Mouse (Mus musculus): ENCODE results near the gene Eif5a. TPM values are rescaled to one million over a fixed set of nuclear protein-coding genes. Genes with fewer than 3 reads are reported as not detected.
A peak's percentile ranks its signal among the peaks of the same experiment; 100 is the strongest.

Gene Eif5a
- polyA plus RNA-seq, 1 experiment from 2014 or later: 2,108 TPM

DNA sequence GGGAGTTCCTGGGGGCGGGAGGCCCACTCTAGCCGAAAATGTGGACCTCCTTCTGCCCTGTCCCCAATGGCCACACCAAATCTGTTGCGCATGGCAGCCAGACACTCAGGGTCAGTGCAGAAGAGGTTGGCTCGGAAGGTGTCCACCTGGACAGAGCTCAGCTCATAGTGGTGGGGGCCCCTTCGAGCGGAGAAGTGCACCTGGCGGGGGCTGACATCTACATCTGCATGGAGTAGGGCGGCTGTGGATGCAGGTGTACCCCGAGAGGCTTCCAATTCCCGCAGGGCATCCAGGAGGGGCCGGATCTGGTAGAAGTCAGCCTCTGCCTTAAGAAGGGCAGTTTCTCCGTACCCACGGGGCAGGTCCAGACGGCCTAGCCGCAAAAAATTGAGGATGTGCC lies 42.0 kb downstream of the Eif5a start:
- H3K4me1 ChIP-seq (ENCODE audit: control insufficient read depth, insufficient read depth, low read length): peaks cover 29% of the 10 kb centered on the region
- peak overlapping the region; percentile 28 for H3K9ac ChIP-seq (ENCODE audit: low read depth, low read length)
- H3K4me2 ChIP-seq (replicated peaks; ENCODE audit: low read depth, low read length): peak overlapping the region; percentile 81
- peak overlapping the region; percentile 40 for H3K4me3 ChIP-seq (ENCODE audit: low read length)
- WGBS: 48% methylated on average over 15 of the region's 15 CpGs
- no peak overlapping the region for H3K27ac ChIP-seq (ENCODE audit: low read depth, low read length)
- H3K36me3 ChIP-seq (ENCODE audit: control insufficient read depth, insufficient read depth, low read length): no peaks in the 10 kb centered on the region
- H3K9me3 ChIP-seq (ENCODE audit: control insufficient read depth, low read length): no peaks in the 10 kb centered on the region
- no peak for ATAC-seq (ENCODE audit: low FRiP score, low TSS enrichment)
- H3K27me3 ChIP-seq (ENCODE audit: control insufficient read depth, insufficient read depth, low read length): no peaks in the 10 kb centered on the region

- H3K4me1 ChIP-seq (ENCODE audit: control insufficient read depth, insufficient read depth, low read length): peaks cover 29% of the 10 kb centered on the region
- no peaks in the 10 kb centered on the region for H3K9me3 ChIP-seq (ENCODE audit: control insufficient read depth, low read length)
- WGBS: 79% methylated on average over 6 of the region's 6 CpGs
- H3K4me2 ChIP-seq (replicated peaks; ENCODE audit: low read depth, low read length): peak overlapping the region; percentile 81
- H3K9ac ChIP-seq (ENCODE audit: low read depth, low read length): no peak overlapping the region
- ATAC-seq (ENCODE audit: low FRiP score, low TSS enrichment): no peak
- no peaks in the 10 kb centered on the region for H3K27me3 ChIP-seq (ENCODE audit: control insufficient read depth, insufficient read depth, low read length)
- H3K27ac ChIP-seq (ENCODE audit: low read depth, low read length): no peak overlapping the region
- H3K4me3 ChIP-seq (ENCODE audit: low read length): no peak overlapping the region; the same call in 1 of the 2 replicates
- no peaks in the 10 kb centered on the region for H3K36me3 ChIP-seq (ENCODE audit: control insufficient read depth, insufficient read depth, low read length)
Measured at GRCm38 (mm10) chr11:69878952-69879351, 42.8 kb downstream of the Eif5a start.

- H3K27me3 ChIP-seq (ENCODE audit: control insufficient read depth, insufficient read depth, low read length): no peaks in the 10 kb centered on the region
- no peaks in the 10 kb centered on the region for H3K9me3 ChIP-seq (ENCODE audit: control insufficient read depth, low read length)
- ATAC-seq (ENCODE audit: low FRiP score, low TSS enrichment): no peak
- no peak overlapping the region for H3K4me3 ChIP-seq (ENCODE audit: low read length)
- H3K9ac ChIP-seq (ENCODE audit: low read depth, low read length): no peak overlapping the region
- no peak overlapping the region for H3K27ac ChIP-seq (ENCODE audit: low read depth, low read length)
- 85% methylated on average over 3 of the region's 3 CpGs for WGBS
- H3K4me2 ChIP-seq (replicated peaks; ENCODE audit: low read depth, low read length): no peak overlapping the region
- H3K36me3 ChIP-seq (ENCODE audit: control insufficient read depth, insufficient read depth, low read length): no peaks in the 10 kb centered on the region
- H3K4me1 ChIP-seq (ENCODE audit: control insufficient read depth, insufficient read depth, low read length): peaks cover 29% of the 10 kb centered on the region
Measured at GRCm38 (mm10) chr11:69878399-69878798, 43.4 kb downstream of the Eif5a start.

DNA sequence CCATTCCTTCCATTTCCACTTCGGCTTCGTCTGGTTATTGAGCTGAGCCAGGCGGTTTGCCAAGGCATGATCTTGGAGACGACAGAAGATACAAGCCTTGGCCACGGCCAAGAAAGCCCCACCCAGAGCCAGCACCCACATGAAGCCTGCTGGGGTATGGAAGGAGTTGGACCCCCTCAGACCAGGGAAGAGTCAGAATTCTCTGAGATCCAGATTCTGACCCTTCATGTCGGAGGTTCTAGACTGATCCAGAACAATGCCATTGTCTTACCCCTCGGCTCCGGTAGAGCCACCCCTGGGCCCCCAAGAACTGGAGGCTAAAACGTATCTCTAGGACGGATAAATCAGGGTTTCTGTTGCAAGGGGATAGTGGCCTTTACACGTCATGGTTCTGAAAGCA lies 43.9 kb downstream of the Eif5a start, which contains the start of gene Tmem95:
Gene Tmem95, minus strand, starts transcription at position 141 of the 400 bp plus-strand sequence.
- Histone ChIP-seq H3K36me3 (ENCODE audit: control insufficient read depth, insufficient read depth, low read length) (no peaks in the 10 kb centered on the region), H3K27me3 (ENCODE audit: control insufficient read depth, insufficient read depth, low read length) (no peaks in the 10 kb centered on the region), H3K9me3 (ENCODE audit: control insufficient read depth, low read length) (no peaks in the 10 kb centered on the region), H3K9ac (ENCODE audit: low read depth, low read length) (0 out of 2 replicates have a peak within 1 kb of the TSS, but pooled peaks have one; percentile 14), H3K4me1 (ENCODE audit: control insufficient read depth, insufficient read depth, low read length) (peaks cover 29% of the 10 kb centered on the region), H3K4me2 (replicated peaks; ENCODE audit: low read depth, low read length) (peak within 1 kb of the TSS; percentile 20; the same call in 1 of the 2 replicates), H3K4me3 (ENCODE audit: low read length) (no peak within 1 kb of the TSS; the same call in 1 of the 2 replicates), H3K27ac (ENCODE audit: low read depth, low read length) (no peak within 1 kb of the TSS)
- ATAC-seq (ENCODE audit: low FRiP score, low TSS enrichment): no peak
- WGBS: 89% methylated on average over 11 of the region's 11 CpGs

DNA sequence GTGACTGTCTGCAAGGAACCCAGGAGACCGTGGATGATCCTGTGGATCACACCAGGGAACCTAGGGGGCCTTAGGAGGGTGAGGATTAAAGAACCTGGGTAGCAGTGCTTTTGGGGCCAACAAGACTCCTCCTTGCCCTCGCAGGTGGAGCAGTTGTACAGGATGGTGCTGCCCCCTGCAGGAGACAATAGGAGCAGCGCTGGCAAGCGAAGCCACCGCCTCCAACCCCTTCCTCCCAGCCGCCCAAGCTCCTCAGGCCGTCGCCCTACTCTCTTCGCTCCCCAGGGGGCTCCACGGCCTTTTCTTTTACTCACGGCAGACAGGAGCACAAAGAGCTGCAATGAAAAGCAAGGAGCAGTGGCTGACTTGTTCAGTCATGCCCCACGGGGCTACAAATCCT lies 44.9 kb downstream of the Eif5a start:
- Histone ChIP-seq H3K4me2 (replicated peaks; ENCODE audit: low read depth, low read length) (peak overlapping the region; percentile 20; the same call in 1 of the 2 replicates), H3K9ac (ENCODE audit: low read depth, low read length) (0 out of 2 replicates have a peak overlapping the region, but pooled peaks have one; percentile 14), H3K9me3 (ENCODE audit: control insufficient read depth, low read length) (no peaks in the 10 kb centered on the region), H3K27ac (ENCODE audit: low read depth, low read length) (no peak overlapping the region), H3K4me3 (ENCODE audit: low read length) (no peak overlapping the region; the same call in 1 of the 2 replicates), H3K4me1 (ENCODE audit: control insufficient read depth, insufficient read depth, low read length) (peaks cover 24% of the 10 kb centered on the region), H3K36me3 (ENCODE audit: control insufficient read depth, insufficient read depth, low read length) (no peaks in the 10 kb centered on the region), H3K27me3 (ENCODE audit: control insufficient read depth, insufficient read depth, low read length) (no peaks in the 10 kb centered on the region)
- WGBS: 5% methylated on average over 12 of the region's 12 CpGs
- 0 out of 2 replicates have a peak, but pooled peaks have one; percentile 22 for ATAC-seq (ENCODE audit: low FRiP score, low TSS enrichment)

- 59% methylated on average over 7 of the region's 7 CpGs for WGBS
- Histone ChIP-seq H3K4me3 (ENCODE audit: low read length) (no peak overlapping the region), H3K9me3 (ENCODE audit: control insufficient read depth, low read length) (no peaks in the 10 kb centered on the region), H3K36me3 (ENCODE audit: control insufficient read depth, insufficient read depth, low read length) (no peaks in the 10 kb centered on the region), H3K4me1 (ENCODE audit: control insufficient read depth, insufficient read depth, low read length) (peaks cover 19% of the 10 kb centered on the region), H3K4me2 (replicated peaks; ENCODE audit: low read depth, low read length) (no peak overlapping the region), H3K27me3 (ENCODE audit: control insufficient read depth, insufficient read depth, low read length) (no peaks in the 10 kb centered on the region), H3K27ac (ENCODE audit: low read depth, low read length) (no peak overlapping the region), H3K9ac (ENCODE audit: low read depth, low read length) (no peak overlapping the region)
- no peak for ATAC-seq (ENCODE audit: low FRiP score, low TSS enrichment)
Measured at GRCm38 (mm10) chr11:69876186-69876585, 45.6 kb downstream of the Eif5a start.

GRCm38 (mm10) chr11:69872451-69872850 lies 49.3 kb downstream of the Eif5a start:
- no peak for ATAC-seq (ENCODE audit: low FRiP score, low TSS enrichment)
- Histone ChIP-seq H3K9ac (ENCODE audit: low read depth, low read length) (no peak overlapping the region), H3K27me3 (ENCODE audit: control insufficient read depth, insufficient read depth, low read length) (no peaks in the 10 kb centered on the region), H3K4me2 (replicated peaks; ENCODE audit: low read depth, low read length) (no peak overlapping the region), H3K27ac (ENCODE audit: low read depth, low read length) (no peak overlapping the region), H3K9me3 (ENCODE audit: control insufficient read depth, low read length) (no peaks in the 10 kb centered on the region), H3K4me3 (ENCODE audit: low read length) (no peak overlapping the region), H3K36me3 (ENCODE audit: control insufficient read depth, insufficient read depth, low read length) (no peaks in the 10 kb centered on the region), H3K4me1 (ENCODE audit: control insufficient read depth, insufficient read depth, low read length) (peaks cover 4% of the 10 kb centered on the region; the same call in 1 of the 2 replicates)
- WGBS: 63% methylated on average over 4 of the region's 4 CpGs

DNA sequence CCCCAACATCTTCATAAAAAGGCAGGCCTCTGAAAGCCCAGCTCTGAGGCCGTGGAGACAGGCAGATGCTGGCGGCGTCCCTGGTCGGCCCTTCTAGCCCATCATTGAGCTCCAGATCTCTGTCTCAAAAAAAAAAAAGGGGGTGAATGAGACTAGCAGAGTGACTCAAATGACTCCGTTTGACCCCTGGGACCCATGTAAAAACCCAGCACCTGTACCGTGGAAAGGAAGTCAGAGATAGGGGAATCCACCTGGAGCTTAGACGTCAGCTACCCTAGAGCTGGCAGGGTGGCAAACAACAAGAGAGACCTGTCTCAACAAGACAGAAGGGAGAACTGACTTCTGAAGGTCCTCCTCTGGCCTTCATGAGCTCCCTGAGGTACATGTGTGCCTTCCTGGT lies 49.9 kb downstream of the Eif5a start:
- Histone ChIP-seq H3K36me3 (ENCODE audit: control insufficient read depth, insufficient read depth, low read length) (no peaks in the 10 kb centered on the region), H3K9ac (ENCODE audit: low read depth, low read length) (no peak overlapping the region), H3K27ac (ENCODE audit: low read depth, low read length) (no peak overlapping the region), H3K27me3 (ENCODE audit: control insufficient read depth, insufficient read depth, low read length) (no peaks in the 10 kb centered on the region), H3K4me2 (replicated peaks; ENCODE audit: low read depth, low read length) (no peak overlapping the region), H3K9me3 (ENCODE audit: control insufficient read depth, low read length) (no peaks in the 10 kb centered on the region), H3K4me1 (ENCODE audit: control insufficient read depth, insufficient read depth, low read length) (no peaks in the 10 kb centered on the region), H3K4me3 (ENCODE audit: low read length) (no peak overlapping the region)
- ATAC-seq (ENCODE audit: low FRiP score, low TSS enrichment): no peak
- 92% methylated on average over 7 of the region's 7 CpGs for WGBS

DNA sequence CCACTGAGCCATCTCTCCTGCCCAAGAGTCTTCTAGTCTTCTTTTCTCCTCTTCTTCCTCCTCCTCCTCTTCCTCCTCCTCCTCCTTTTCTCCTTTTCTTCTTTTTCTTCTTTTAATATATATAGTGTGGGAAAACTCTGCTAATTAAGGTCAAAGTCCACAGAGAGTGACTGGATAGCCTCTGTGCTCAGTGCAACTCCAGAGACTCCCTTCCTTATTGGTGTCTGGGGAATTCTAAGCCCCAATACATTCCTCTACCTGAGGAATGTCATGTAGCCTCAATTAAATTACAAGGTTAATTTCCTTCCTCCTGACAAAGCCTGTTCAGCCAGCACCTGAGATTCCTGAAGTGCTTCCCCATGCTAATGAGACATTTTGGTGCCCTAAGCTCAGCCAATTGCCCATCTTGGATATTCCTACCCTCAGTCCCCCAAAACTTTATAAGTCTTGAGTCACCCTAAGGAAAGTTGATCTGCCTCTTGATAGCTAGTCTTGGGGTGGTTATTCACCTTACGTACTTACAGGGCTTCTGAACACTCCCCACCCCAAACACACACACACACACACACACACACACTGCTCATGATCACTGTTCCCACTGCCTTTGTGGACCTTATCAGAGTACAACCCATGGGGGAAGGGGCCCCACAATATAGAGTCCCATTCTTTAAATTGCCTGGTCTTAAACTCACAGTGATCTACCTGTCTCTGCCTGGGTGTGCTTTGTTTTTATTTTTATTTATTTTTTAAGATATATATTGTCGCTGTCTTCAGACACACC lies 51.3 kb downstream of the Eif5a start:
- no peak overlapping the region for H3K4me3 ChIP-seq (ENCODE audit: low read length)

More for the DNA sequence above, 51.3 kb downstream of the Eif5a start:
- ATAC-seq (ENCODE audit: low FRiP score, low TSS enrichment): no peak
- no peaks in the 10 kb centered on the region for H3K9me3 ChIP-seq (ENCODE audit: control insufficient read depth, low read length)
- H3K4me1 ChIP-seq (ENCODE audit: control insufficient read depth, insufficient read depth, low read length): no peaks in the 10 kb centered on the region
- H3K36me3 ChIP-seq (ENCODE audit: control insufficient read depth, insufficient read depth, low read length): no peaks in the 10 kb centered on the region
- 94% methylated on average over 2 of the region's 2 CpGs for WGBS
- H3K27me3 ChIP-seq (ENCODE audit: control insufficient read depth, insufficient read depth, low read length): no peaks in the 10 kb centered on the region
- no peak overlapping the region for H3K4me2 ChIP-seq (replicated peaks; ENCODE audit: low read depth, low read length)
- no peak overlapping the region for H3K9ac ChIP-seq (ENCODE audit: low read depth, low read length)
- H3K27ac ChIP-seq (ENCODE audit: low read depth, low read length): no peak overlapping the region

Measured in kidney, embryonic 14.5 days (tissue).